Mouse (Mus musculus) brown adipose tissue, adult 24 weeks (tissue): ENCODE measurements around the gene Pbx1. TPM values are rescaled to one million over a fixed set of nuclear protein-coding genes. Genes with fewer than 3 reads are reported as not detected.

Experiments
- H3K27ac ChIP-seq: fragments of 200-500 bp; replicated peaks from 2 replicates; pipeline ENCODE4 v1.5.1; 2012; ENCODE audit warnings: low read depth, mild to moderate bottlenecking, low read length
- H3K4me1 ChIP-seq: fragments of 200-500 bp; 2 replicates; pipeline ENCODE4 v1.6.1; 2012; ENCODE audit warnings: low read length, mixed read lengths; ENCODE audit not compliant: control insufficient read depth, insufficient read depth, insufficient read length
- H3K4me3 ChIP-seq: fragments of 200-500 bp; 2 replicates; pipeline ENCODE4 v1.5.1; 2012; ENCODE audit warnings: low read depth, mild to moderate bottlenecking, low read length, moderate library complexity; ENCODE audit not compliant: insufficient read depth
- polyA plus RNA-seq: library from polyadenylated mRNA; stranded (reverse); fragments of >200 nt; gene quantifications from 2 replicates; pipeline ENCODE4 v1.2.4, GENCODE M21; 2012; ENCODE audit not compliant: missing spikeins, insufficient read depth, insufficient read length

Pbx1 gene
- polyA plus RNA-seq, 1 experiment = 15.1 TPM

GRCm38 (mm10) chr1:168109797-168110196 is 322.3 kb downstream of the Pbx1 start:
- Histone ChIP-seq H3K4me3 (no peak overlapping the region), H3K27ac (no peak overlapping the region), H3K4me1 (no peaks in the 10 kb centered on the region)

- Histone ChIP-seq H3K4me3 (no peak overlapping the region), H3K4me1 (no peaks in the 10 kb centered on the region), H3K27ac (no peak overlapping the region)
These were observed 328.2 kb downstream of the Pbx1 start for GRCm38 (mm10) chr1:168103821-168104220.

GRCm38 (mm10) chr1:168101514-168101913 is 330.6 kb downstream of the Pbx1 start:
- Histone ChIP-seq H3K4me3 (no peak overlapping the region), H3K4me1 (no peaks in the 10 kb centered on the region), H3K27ac (no peak overlapping the region)

- no peak overlapping the region for H3K4me3 ChIP-seq
- H3K27ac ChIP-seq = no peak overlapping the region
- H3K4me1 ChIP-seq = no peaks in the 10 kb centered on the region
These were observed 333.3 kb downstream of the Pbx1 start for GRCm38 (mm10) chr1:168098806-168099205.

- Histone ChIP-seq H3K4me1 (no peaks in the 10 kb centered on the region), H3K4me3 (no peak overlapping the region), H3K27ac (no peak overlapping the region)
These were observed 337.4 kb downstream of the Pbx1 start for GRCm38 (mm10) chr1:168094671-168095070.

- Histone ChIP-seq H3K4me3 (no peak overlapping the region), H3K4me1 (no peaks in the 10 kb centered on the region), H3K27ac (no peak overlapping the region)
These were observed 339.0 kb downstream of the Pbx1 start for GRCm38 (mm10) chr1:168093044-168093443.

GRCm38 (mm10) chr1:168091627-168092026 is 340.4 kb downstream of the Pbx1 start:
- H3K4me1 ChIP-seq = no peaks in the 10 kb centered on the region
- no peak overlapping the region for H3K27ac ChIP-seq

GRCm38 (mm10) chr1:168088680-168089079 is 343.4 kb downstream of the Pbx1 start:
- Histone ChIP-seq H3K27ac (no peak overlapping the region), H3K4me1 (no peaks in the 10 kb centered on the region), H3K4me3 (no peak overlapping the region)

More at GRCm38 (mm10) chr1:168091627-168092026, 340.4 kb downstream of the Pbx1 start:
- no peak overlapping the region for H3K4me3 ChIP-seq

- H3K4me3 ChIP-seq = no peak overlapping the region
- H3K4me1 ChIP-seq = no peaks in the 10 kb centered on the region
- no peak overlapping the region for H3K27ac ChIP-seq
These were observed 352.7 kb downstream of the Pbx1 start for GRCm38 (mm10) chr1:168079394-168079767.

GRCm38 (mm10) chr1:168078746-168079393 is 353.2 kb downstream of the Pbx1 start:
- no peaks in the 10 kb centered on the region for H3K4me1 ChIP-seq
- H3K27ac ChIP-seq = no peak overlapping the region
- no peak overlapping the region for H3K4me3 ChIP-seq

- Histone ChIP-seq H3K4me3 (no peak overlapping the region), H3K4me1 (no peaks in the 10 kb centered on the region), H3K27ac (no peak overlapping the region)
These were observed 360.1 kb downstream of the Pbx1 start for GRCm38 (mm10) chr1:168071974-168072373.

GRCm38 (mm10) chr1:168070273-168070910 is 361.7 kb downstream of the Pbx1 start:
- Histone ChIP-seq H3K4me3 (no peak overlapping the region), H3K4me1 (no peaks in the 10 kb centered on the region), H3K27ac (no peak overlapping the region)

- Histone ChIP-seq H3K4me3 (no peak overlapping the region), H3K27ac (no peak overlapping the region), H3K4me1 (no peaks in the 10 kb centered on the region)
These were observed 362.3 kb downstream of the Pbx1 start for GRCm38 (mm10) chr1:168069740-168070139.
